Mouse (Mus musculus): ENCODE measurements around the gene Fgf3. TPM values are rescaled to one million over a fixed set of nuclear protein-coding genes. Genes with fewer than 3 reads are reported as not detected.

Fgf3 gene
- polyA plus RNA-seq, 1 experiment from 2014 or later: not detected

- Histone ChIP-seq H3K36me3 (ENCODE audit: control insufficient read depth, insufficient read depth, low read length) (no peaks in the 10 kb centered on the region), H3K9me3 (ENCODE audit: control insufficient read depth, low read length) (no peaks in the 10 kb centered on the region), H3K27ac (replicated peaks; ENCODE audit: low read depth, low read length) (no peak overlapping the region), H3K27me3 (ENCODE audit: control insufficient read depth, insufficient read depth, low read length) (no peaks in the 10 kb centered on the region), H3K4me2 (ENCODE audit: low read depth, severe bottlenecking) (no peak overlapping the region), H3K9ac (ENCODE audit: low read length) (no peak overlapping the region), H3K4me3 (ENCODE audit: low read depth, low read length) (no peak overlapping the region), H3K4me1 (ENCODE audit: control insufficient read depth, insufficient read depth, low read length) (no peaks in the 10 kb centered on the region)
- 60% methylated on average over 6 of the region's 6 CpGs for WGBS
- DNase-seq (ENCODE audit: low spot score) (no peak), ATAC-seq (ENCODE audit: insufficient number of reproducible peaks, low FRiP score, low TSS enrichment, low read depth) (no peak)
These were observed 30.8 kb upstream of the Fgf3 start for GRCm38 (mm10) chr7:144807036-144807435.

- Histone ChIP-seq H3K4me1 (ENCODE audit: control insufficient read depth, insufficient read depth, low read length) (no peaks in the 10 kb centered on the region), H3K36me3 (ENCODE audit: control insufficient read depth, insufficient read depth, low read length) (no peaks in the 10 kb centered on the region), H3K9me3 (ENCODE audit: control insufficient read depth, low read length) (no peaks in the 10 kb centered on the region), H3K4me3 (ENCODE audit: low read depth, low read length) (no peak overlapping the region), H3K9ac (ENCODE audit: low read length) (no peak overlapping the region), H3K27me3 (ENCODE audit: control insufficient read depth, insufficient read depth, low read length) (no peaks in the 10 kb centered on the region), H3K4me2 (ENCODE audit: low read depth, severe bottlenecking) (no peak overlapping the region), H3K27ac (replicated peaks; ENCODE audit: low read depth, low read length) (no peak overlapping the region)
- ATAC-seq (ENCODE audit: insufficient number of reproducible peaks, low FRiP score, low TSS enrichment, low read depth): no peak
- no peak for DNase-seq (ENCODE audit: low spot score)
- WGBS: 70% methylated on average over 4 of the region's 4 CpGs
These were observed 29.8 kb upstream of the Fgf3 start for GRCm38 (mm10) chr7:144807976-144808577.

- Histone ChIP-seq H3K9me3 (ENCODE audit: control insufficient read depth, low read length) (no peaks in the 10 kb centered on the region), H3K27ac (replicated peaks; ENCODE audit: low read depth, low read length) (no peak overlapping the region), H3K4me2 (ENCODE audit: low read depth, severe bottlenecking) (no peak overlapping the region), H3K27me3 (ENCODE audit: control insufficient read depth, insufficient read depth, low read length) (no peaks in the 10 kb centered on the region), H3K4me3 (ENCODE audit: low read depth, low read length) (no peak overlapping the region), H3K9ac (ENCODE audit: low read length) (no peak overlapping the region), H3K36me3 (ENCODE audit: control insufficient read depth, insufficient read depth, low read length) (no peaks in the 10 kb centered on the region), H3K4me1 (ENCODE audit: control insufficient read depth, insufficient read depth, low read length) (no peaks in the 10 kb centered on the region)
- WGBS: 36% methylated on average over 4 of the region's 4 CpGs
- ATAC-seq (ENCODE audit: insufficient number of reproducible peaks, low FRiP score, low TSS enrichment, low read depth) (peak; percentile 68; the same call in 1 of the 2 replicates), DNase-seq (ENCODE audit: low spot score) (no peak)
These were observed 26.4 kb upstream of the Fgf3 start for GRCm38 (mm10) chr7:144811521-144811920.

GRCm38 (mm10) chr7:144821901-144822300 lies 16.0 kb upstream of the Fgf3 start:
- no peak overlapping the region for H3K27ac ChIP-seq (replicated peaks; ENCODE audit: low read depth, low read length)
- H3K9ac ChIP-seq (ENCODE audit: low read length): no peak overlapping the region
- H3K4me1 ChIP-seq (ENCODE audit: control insufficient read depth, insufficient read depth, low read length): no peaks in the 10 kb centered on the region
- H3K4me3 ChIP-seq (ENCODE audit: low read depth, low read length): no peak overlapping the region
- H3K27me3 ChIP-seq (ENCODE audit: control insufficient read depth, insufficient read depth, low read length): no peaks in the 10 kb centered on the region
- ATAC-seq (ENCODE audit: insufficient number of reproducible peaks, low FRiP score, low TSS enrichment, low read depth) (no peak), DNase-seq (ENCODE audit: low spot score) (no peak)
- no peaks in the 10 kb centered on the region for H3K36me3 ChIP-seq (ENCODE audit: control insufficient read depth, insufficient read depth, low read length)
- no peaks in the 10 kb centered on the region; the same call in 1 of the 2 replicates for H3K9me3 ChIP-seq (ENCODE audit: control insufficient read depth, low read length)
- 46% methylated on average over 7 of the region's 7 CpGs for WGBS
- no peak overlapping the region for H3K4me2 ChIP-seq (ENCODE audit: low read depth, severe bottlenecking)

GRCm38 (mm10) chr7:144823988-144824387 lies 13.9 kb upstream of the Fgf3 start:
- 88% methylated on average over 2 of the region's 2 CpGs for WGBS
- Histone ChIP-seq H3K36me3 (ENCODE audit: control insufficient read depth, insufficient read depth, low read length) (no peaks in the 10 kb centered on the region), H3K9me3 (ENCODE audit: control insufficient read depth, low read length) (no peaks in the 10 kb centered on the region), H3K9ac (ENCODE audit: low read length) (no peak overlapping the region), H3K4me2 (ENCODE audit: low read depth, severe bottlenecking) (no peak overlapping the region), H3K27ac (replicated peaks; ENCODE audit: low read depth, low read length) (no peak overlapping the region), H3K4me1 (ENCODE audit: control insufficient read depth, insufficient read depth, low read length) (no peaks in the 10 kb centered on the region), H3K4me3 (ENCODE audit: low read depth, low read length) (no peak overlapping the region), H3K27me3 (ENCODE audit: control insufficient read depth, insufficient read depth, low read length) (no peaks in the 10 kb centered on the region)
- DNase-seq (ENCODE audit: low spot score) (no peak), ATAC-seq (ENCODE audit: insufficient number of reproducible peaks, low FRiP score, low TSS enrichment, low read depth) (no peak)

GRCm38 (mm10) chr7:144828369-144828768 lies 9.5 kb upstream of the Fgf3 start:
- no peaks in the 10 kb centered on the region for H3K4me1 ChIP-seq (ENCODE audit: control insufficient read depth, insufficient read depth, low read length)
- H3K36me3 ChIP-seq (ENCODE audit: control insufficient read depth, insufficient read depth, low read length): no peaks in the 10 kb centered on the region
- H3K27ac ChIP-seq (replicated peaks; ENCODE audit: low read depth, low read length): no peak overlapping the region
- no peaks in the 10 kb centered on the region for H3K27me3 ChIP-seq (ENCODE audit: control insufficient read depth, insufficient read depth, low read length)
- no peak overlapping the region for H3K9ac ChIP-seq (ENCODE audit: low read length)
- no peak for DNase-seq (ENCODE audit: low spot score)
- ATAC-seq (ENCODE audit: insufficient number of reproducible peaks, low FRiP score, low TSS enrichment, low read depth): no peak
- no peak overlapping the region for H3K4me3 ChIP-seq (ENCODE audit: low read depth, low read length)
- H3K9me3 ChIP-seq (ENCODE audit: control insufficient read depth, low read length): no peaks in the 10 kb centered on the region
- no peak overlapping the region for H3K4me2 ChIP-seq (ENCODE audit: low read depth, severe bottlenecking)
- 81% methylated on average over 11 of the region's 11 CpGs for WGBS

GRCm38 (mm10) chr7:144838522-144839503 lies 930 bp downstream of the Fgf3 start:
- under 1% methylated on average over 94 of the region's 94 CpGs for WGBS
- Histone ChIP-seq H3K4me3 (ENCODE audit: low read depth, low read length) (peak overlapping the region; percentile 34), H3K27ac (replicated peaks; ENCODE audit: low read depth, low read length) (no peak overlapping the region), H3K27me3 (ENCODE audit: control insufficient read depth, insufficient read depth, low read length) (peaks cover 72% of the 10 kb centered on the region), H3K4me2 (ENCODE audit: low read depth, severe bottlenecking) (peak overlapping the region; percentile 58), H3K4me1 (ENCODE audit: control insufficient read depth, insufficient read depth, low read length) (peaks cover 11% of the 10 kb centered on the region), H3K36me3 (ENCODE audit: control insufficient read depth, insufficient read depth, low read length) (no peaks in the 10 kb centered on the region), H3K9me3 (ENCODE audit: control insufficient read depth, low read length) (no peaks in the 10 kb centered on the region), H3K9ac (ENCODE audit: low read length) (no peak overlapping the region; the same call in 1 of the 2 replicates)
- no peak for ATAC-seq (ENCODE audit: insufficient number of reproducible peaks, low FRiP score, low TSS enrichment, low read depth)
- DNase-seq (ENCODE audit: low spot score): peak; percentile 62

- Histone ChIP-seq H3K9ac (ENCODE audit: low read length) (no peak overlapping the region), H3K27me3 (ENCODE audit: control insufficient read depth, insufficient read depth, low read length) (peaks cover 17% of the 10 kb centered on the region), H3K4me2 (ENCODE audit: low read depth, severe bottlenecking) (no peak overlapping the region), H3K4me3 (ENCODE audit: low read depth, low read length) (no peak overlapping the region), H3K27ac (replicated peaks; ENCODE audit: low read depth, low read length) (no peak overlapping the region), H3K9me3 (ENCODE audit: control insufficient read depth, low read length) (no peaks in the 10 kb centered on the region), H3K4me1 (ENCODE audit: control insufficient read depth, insufficient read depth, low read length) (no peaks in the 10 kb centered on the region), H3K36me3 (ENCODE audit: control insufficient read depth, insufficient read depth, low read length) (no peaks in the 10 kb centered on the region)
- 27% methylated on average over 4 of the region's 4 CpGs for WGBS
- ATAC-seq (ENCODE audit: insufficient number of reproducible peaks, low FRiP score, low TSS enrichment, low read depth): no peak
- DNase-seq (ENCODE audit: low spot score): peak; percentile 60
These were observed 8.3 kb downstream of the Fgf3 start for GRCm38 (mm10) chr7:144846158-144846557.
